14 mouse cellular contexts compared by ENCODE assay signal in the genomic region with DNA sequence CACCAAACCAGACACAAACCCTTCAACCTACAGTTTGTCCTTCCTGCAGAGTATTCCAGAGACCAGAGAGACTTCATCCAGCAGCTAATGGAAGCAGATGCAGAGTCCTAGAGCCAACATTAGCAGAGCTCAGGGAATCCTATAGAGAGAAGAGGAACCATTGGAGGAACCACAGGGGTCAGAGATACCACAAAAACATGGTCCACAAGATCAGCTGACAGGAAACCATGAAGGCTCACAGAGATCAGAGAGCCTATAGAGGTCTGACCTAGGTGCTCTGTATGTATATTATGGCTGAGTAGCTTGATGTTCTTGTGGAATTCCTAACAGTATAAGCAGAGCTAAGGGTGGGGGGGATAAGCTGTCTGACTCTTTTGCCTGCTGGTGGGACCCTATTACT.
"Had no signal": no experiment of that assay in that cellular context is flagged by ENCODE, and none has a peak within 500 bp of the region (broad histone marks: within the 10 kb centered on the region; RNA-seq: fewer than 3 reads in every experiment).

No protein-coding gene starts in this region.

- H3K27me3 ChIP-seq: midbrain, embryonic 13.5 days; midbrain, embryonic 15.5 days; neural tube, embryonic 12.5 days; stomach, embryonic 15.5 days had no signal

- H3K36me3 ChIP-seq: stomach, embryonic 15.5 days had no signal

- H3K9me3 ChIP-seq: midbrain, embryonic 13.5 days; midbrain, embryonic 15.5 days; neural tube, embryonic 12.5 days; stomach, embryonic 15.5 days had no signal

- H3K4me3 ChIP-seq: midbrain, embryonic 13.5 days; midbrain, embryonic 15.5 days; neural tube, embryonic 12.5 days; stomach, embryonic 15.5 days had no signal

- H3K9ac ChIP-seq: lung, embryonic 14.5 days; midbrain, embryonic 13.5 days; midbrain, embryonic 15.5 days; neural tube, embryonic 12.5 days; stomach, embryonic 15.5 days had no signal

- H3K4me2 ChIP-seq: lung, embryonic 14.5 days; midbrain, embryonic 11.5 days; midbrain, embryonic 13.5 days; midbrain, embryonic 15.5 days; neural tube, embryonic 12.5 days; stomach, embryonic 15.5 days had no signal

- H3K4me1 ChIP-seq: midbrain, embryonic 13.5 days; midbrain, embryonic 15.5 days; neural tube, embryonic 12.5 days; stomach, embryonic 15.5 days had no signal

- H3K27ac ChIP-seq: midbrain, embryonic 13.5 days; midbrain, embryonic 15.5 days; neural tube, embryonic 12.5 days; stomach, embryonic 15.5 days; stomach, postnatal 0 days had no signal

- DNase-seq: lung, adult 18-20 months; lung, embryonic 14.5 days; lung, postnatal 10 days; lung, postnatal 4 days; right cerebral cortex, postnatal 14 days; thymus, adult 2 months; thymus, postnatal 25 days; thymus, postnatal 4 days had no signal

- ATAC-seq: midbrain, embryonic 13.5 days; midbrain, embryonic 15.5 days had no signal
